Mouse (Mus musculus) cerebellum, postnatal 25 days (tissue): ENCODE data around the gene Ugt1a6a.

ENCODE experiments used
- DNase-seq, 2 experiments: peaks; one replicate each; pipeline ENCODE4 v3.0.0; 2021; ENCODE audit warnings: mixed read lengths in 2 of 2

Ugt1a6a gene

DNA sequence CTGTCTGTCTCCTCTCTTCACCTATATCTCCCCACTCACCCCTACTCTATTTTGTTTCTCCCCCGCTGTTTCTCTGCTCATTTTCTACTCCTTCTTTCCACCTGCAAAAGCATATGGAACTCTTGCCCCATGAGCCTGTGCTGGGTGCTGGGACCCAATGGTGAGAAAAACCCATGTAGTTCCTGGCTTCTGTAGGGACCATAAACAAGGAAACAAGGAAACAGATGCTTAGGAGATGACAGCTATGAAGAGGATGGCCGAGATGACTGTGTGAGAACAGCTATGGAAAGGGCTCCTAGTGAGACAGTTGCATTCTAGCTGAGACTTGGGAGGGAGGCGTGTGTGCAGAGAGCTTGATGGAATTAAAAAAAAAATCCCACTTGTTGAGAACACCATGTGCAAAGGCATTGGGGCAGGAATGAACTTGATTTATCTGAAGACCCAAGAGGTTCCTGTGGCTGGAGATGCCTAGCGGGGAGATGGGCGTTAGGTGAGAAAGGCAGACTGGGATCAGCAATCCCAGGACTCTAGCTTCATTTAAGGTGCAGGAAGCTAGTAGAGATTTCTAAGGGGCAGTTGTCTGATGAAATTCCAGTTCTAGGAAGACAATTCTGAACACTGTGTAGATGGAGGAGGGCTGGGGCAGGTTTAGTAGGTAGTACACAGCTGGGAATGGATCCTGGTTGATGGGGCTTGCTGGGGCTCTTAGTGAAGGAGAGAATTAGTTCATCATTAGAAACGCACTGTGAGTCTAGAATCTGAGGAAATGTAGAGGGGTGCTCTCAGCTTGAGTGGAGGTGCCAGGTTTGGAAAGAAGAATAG is 96.6 kb downstream of the Ugt1a6a start:
- no peak for DNase-seq

DNA sequence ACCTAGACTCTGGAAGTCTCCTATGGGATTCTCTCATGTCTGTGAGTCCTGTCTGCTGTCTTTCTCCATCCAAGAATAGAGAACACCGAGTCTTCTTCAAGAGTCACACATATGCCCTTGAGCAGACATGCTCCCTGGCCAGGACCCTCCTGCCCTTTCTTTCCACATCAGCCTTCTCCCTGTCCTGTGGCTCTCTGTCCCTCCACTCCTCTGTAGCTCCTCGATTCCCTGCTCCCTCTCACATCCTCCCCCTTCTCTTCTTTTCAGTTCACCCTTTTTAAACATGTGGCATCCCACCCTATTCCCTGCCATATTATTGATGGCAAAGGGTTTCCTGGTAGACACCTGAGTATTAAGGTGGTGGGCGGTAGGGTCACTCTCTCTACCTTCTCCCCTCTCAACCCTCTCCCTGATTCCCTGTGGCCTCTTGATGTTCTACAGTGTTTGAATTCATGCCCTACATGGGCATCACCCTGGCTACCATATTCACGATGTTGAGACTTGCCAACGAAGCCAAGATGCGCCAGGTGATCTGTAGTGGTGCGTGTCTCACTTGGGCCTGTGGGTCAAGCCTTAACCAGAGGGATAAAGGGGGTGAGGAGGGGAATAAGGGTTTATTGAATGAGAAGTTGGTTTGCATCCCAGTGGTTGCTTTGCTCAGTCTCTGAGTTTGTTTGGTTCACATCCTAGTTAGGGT is 97.3 kb downstream of the Ugt1a6a start:
- DNase-seq: no peak

- no peak for DNase-seq
Measured at GRCm38 (mm10) chr1:88232664-88233380, 98.2 kb downstream of the Ugt1a6a start.

GRCm38 (mm10) chr1:88233421-88234247 is 99.0 kb downstream of the Ugt1a6a start:
- DNase-seq: peak in 1 of 2 experiments; percentile 38

GRCm38 (mm10) chr1:88234248-88234610 is 99.6 kb downstream of the Ugt1a6a start:
- no peak for DNase-seq

DNA sequence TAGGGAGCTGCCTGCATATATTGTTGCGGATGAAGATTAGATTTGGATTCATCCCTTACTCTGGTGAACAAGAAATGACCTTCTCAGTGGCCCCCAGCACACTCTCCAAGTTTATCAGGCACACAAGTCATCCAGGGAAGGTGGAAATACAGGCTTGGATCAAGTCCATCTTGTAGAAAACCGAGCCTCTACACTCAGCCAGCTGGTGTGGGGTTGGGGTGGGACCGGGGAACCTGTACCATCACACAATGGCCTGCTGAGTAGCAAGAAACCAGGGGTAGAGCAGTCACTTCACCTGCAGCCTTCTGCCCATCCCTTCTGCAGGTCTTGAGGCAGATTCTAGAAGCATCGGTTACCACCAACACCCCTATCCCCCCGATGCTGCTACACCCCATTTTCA is 100.0 kb downstream of the Ugt1a6a start:
- DNase-seq: no peak

- no peak for DNase-seq
Measured at GRCm38 (mm10) chr1:88235046-88235893, 100.7 kb downstream of the Ugt1a6a start.

DNA sequence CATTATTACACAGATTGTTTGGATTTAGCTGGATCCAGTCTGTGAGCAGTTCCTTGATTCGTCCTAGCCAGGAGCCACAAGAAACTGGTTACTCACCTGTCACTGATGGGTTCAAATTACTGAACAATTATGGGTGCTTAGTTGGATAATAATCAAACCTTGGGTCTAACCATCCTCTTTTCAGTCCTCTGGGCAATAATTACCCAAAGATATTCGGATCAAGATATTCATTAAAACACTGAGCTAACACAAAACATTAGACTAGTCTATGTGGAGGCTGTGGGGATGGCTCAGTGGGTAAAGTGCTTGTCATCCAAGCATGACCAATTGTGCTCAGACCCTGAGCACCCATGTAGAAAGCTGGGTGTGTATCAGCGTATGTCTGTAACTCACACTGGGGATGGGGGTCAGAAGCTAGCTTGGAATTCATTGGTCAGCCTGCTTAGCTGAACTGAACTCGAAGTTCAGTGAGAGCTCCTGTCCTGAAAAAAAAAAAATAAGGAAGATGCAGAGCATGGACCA is 101.3 kb downstream of the Ugt1a6a start:
- DNase-seq: no peak

- no peak for DNase-seq
Measured at GRCm38 (mm10) chr1:88237311-88237710, 102.7 kb downstream of the Ugt1a6a start.

- no peak for DNase-seq
Measured at GRCm38 (mm10) chr1:88238771-88239170, 104.2 kb downstream of the Ugt1a6a start.

- DNase-seq: no peak
Measured at GRCm38 (mm10) chr1:88240072-88240471, 105.5 kb downstream of the Ugt1a6a start.

- DNase-seq: no peak
Measured at GRCm38 (mm10) chr1:88240579-88240978, 106.0 kb downstream of the Ugt1a6a start.

GRCm38 (mm10) chr1:88243861-88244260 is 109.3 kb downstream of the Ugt1a6a start:
- no peak for DNase-seq

DNA sequence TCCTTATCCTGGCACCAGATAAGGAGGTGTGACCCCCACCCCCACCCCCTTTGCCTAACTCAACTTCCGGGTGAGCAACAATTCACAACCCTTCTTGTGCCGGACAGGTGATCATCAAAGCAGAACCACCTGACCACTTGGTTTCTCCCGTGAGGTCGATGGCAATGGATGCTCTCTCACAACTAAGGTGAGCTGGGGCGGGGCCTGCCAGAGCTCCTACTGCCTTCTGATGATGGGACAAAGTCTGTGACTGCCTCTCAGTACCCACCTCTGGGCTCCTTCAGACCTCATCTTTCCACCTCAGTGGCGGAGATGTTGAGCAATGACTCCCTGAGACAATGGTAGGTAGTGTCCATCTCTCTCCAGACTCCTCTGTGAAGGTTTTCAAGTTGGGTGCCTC is 111.3 kb downstream of the Ugt1a6a start:
- no peak for DNase-seq

DNA sequence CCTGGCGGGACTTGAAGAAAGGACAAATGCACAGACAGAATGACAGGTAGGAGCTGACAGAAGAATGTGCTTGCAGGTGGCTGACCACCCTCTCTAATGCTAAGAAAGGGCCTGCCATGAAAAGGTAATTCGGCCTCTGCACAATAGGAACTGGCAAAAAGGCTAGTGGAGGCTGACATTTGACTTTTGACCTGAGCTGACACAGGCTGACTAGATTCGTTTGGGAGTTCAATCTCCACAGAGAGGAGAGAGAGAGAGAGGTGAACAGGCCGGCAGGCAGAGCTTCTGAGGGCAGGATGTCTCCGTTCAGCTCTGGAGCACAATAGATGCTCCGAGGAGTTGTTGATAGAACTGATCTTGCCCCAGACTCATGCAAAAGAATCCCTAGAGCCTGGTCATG is 111.8 kb downstream of the Ugt1a6a start:
- DNase-seq: no peak

DNA sequence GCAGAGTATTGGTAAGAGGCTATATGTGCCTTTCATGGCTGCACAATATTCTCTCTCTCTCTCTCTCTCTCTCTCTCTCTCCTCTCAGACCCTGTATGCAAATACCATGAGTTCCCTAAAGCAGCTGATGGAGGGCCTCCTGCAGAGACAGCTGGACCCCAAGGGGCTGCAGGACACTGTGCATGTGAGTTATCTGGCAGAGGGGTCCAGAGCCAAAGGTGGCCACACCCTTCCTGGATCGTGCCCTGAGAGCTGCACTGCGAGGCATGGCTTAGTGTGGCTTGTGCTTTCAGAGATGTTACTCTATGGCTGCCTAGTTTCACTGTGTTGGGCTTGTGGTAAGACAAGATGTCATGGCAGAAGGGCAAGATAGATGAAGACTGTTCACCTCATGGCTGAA is 113.1 kb downstream of the Ugt1a6a start:
- no peak for DNase-seq

- peak in 1 of 2 experiments; percentile 28 for DNase-seq
Measured at GRCm38 (mm10) chr1:88248658-88249057, 114.0 kb downstream of the Ugt1a6a start.

- DNase-seq: no peak
Measured at GRCm38 (mm10) chr1:88249596-88249995, 115.0 kb downstream of the Ugt1a6a start.

DNA sequence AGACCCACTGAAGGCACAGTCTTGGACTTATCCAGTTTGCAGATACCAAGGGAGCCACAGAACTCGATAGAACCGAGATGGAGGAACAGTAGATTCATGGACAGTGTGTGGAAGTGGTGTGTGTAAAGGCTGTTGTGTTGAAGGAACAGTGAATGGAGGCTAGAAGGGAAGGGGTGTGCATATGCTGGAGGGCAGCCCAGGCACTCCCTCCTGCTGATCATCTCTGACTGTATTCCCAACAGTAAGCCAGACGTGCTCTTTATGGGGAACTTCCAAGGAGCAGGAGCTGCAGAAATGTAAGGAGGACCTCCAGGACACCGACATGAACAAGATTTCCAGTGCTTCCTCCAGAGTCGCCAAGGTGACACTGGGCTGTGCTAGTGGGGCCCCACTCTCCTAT is 115.4 kb downstream of the Ugt1a6a start:
- no peak for DNase-seq

DNA sequence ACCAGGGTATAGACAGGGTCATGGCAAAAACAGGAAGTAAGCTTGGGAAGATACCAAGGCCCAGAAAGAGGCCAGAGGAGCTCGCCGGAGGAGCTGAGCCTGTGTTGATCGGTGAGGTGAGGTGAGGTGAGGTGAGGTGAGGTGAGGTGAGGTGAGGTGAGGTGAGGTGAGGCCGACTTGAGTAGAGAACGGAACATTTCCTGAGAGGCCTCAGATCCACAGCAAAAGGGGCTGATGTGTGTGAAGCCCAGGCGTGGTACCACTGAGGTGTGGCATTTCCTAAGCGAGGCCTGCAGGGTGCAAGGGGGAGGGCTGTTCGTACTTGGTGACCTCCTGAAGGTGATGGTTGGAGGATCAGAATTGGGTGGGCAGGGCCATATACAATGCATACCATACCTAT is 118.5 kb downstream of the Ugt1a6a start:
- DNase-seq: no peak

- no peak for DNase-seq
Measured at GRCm38 (mm10) chr1:88253540-88253939, 118.9 kb downstream of the Ugt1a6a start.
